Mouse (Mus musculus) naive thymus-derived CD4-positive, alpha-beta T cell, adult 2 months (primary cell): ENCODE data around the gene Sel1l3.

ENCODE experiments used
- DNase-seq: peaks from one replicate; pipeline ENCODE4 v3.0.0-alpha.2; 2011; ENCODE audit warnings: low read depth

Gene Sel1l3

DNA sequence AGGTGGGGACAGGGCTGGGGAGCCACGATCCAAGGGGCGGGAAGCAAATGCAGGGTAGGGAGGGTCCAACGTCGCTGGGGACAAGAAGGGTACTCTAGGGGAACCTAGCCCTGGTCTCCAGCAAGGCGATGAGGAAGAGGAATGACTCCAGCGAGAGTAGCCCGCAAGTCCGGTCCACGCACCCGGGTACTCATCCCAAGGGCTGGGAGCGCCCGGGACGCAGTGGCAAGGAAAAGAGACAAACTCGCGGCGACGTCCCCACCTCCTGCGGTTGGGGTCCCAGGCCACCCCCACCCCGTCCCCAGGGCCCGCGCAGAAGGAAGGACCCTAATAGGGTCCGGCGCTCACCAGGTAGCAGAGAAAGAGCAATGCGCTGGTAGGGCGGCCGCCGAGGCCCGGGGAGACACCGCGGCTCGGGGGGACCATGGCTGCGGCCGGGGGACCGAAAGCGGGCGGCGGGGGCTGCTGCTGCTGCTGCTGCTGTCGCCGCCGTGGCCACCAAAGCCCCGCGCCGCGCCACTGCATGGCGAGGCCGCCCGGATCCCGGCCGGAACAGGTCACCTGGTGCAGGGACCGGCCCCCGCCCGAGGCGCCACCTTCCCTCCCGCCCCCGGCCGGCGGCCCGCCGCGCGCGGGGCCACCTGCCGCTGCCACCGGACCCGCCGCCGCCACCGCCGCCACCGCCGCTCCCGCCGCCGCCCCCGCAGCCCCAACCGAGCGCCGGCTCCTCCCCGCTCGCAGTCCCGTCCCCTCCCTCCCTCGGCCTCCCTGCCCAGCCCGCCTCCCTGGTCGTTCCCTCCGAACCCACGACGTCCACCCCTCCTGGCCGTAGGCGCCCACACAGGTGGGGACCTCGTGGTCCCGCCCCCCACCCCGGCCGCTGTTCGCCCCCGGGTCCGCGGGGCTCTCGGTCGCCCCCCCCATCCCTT lies 681 bp downstream of the Sel1l3 start:
- DNase-seq: no peak

- DNase-seq: no peak
Observed at GRCm38 (mm10) chr5:53212087-53212781, 1.5 kb downstream of the Sel1l3 start.

- no peak for DNase-seq
Observed at GRCm38 (mm10) chr5:53211241-53211640, 2.5 kb downstream of the Sel1l3 start.

GRCm38 (mm10) chr5:53210481-53210880 lies 3.2 kb downstream of the Sel1l3 start:
- DNase-seq: no peak

GRCm38 (mm10) chr5:53209773-53210172 lies 4.0 kb downstream of the Sel1l3 start:
- DNase-seq: no peak

DNA sequence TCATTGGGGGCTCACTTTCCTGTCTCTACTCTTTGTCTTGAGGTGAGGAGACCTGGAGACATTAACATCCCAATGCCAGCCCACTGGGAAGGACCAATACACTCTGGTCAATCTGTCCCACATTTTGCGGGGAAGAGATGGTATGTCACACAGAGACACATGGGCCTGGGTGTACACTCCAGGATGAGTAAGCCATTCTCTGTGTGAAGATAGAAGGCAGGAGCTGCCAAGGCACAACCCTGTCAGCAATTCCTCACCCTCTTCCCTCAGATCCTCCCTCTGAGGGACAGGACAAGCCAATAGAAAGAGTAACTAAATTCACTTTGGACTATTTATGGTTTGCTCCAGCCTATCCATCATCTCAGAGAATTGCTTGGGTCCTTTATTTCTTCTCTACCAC lies 5.0 kb downstream of the Sel1l3 start:
- DNase-seq: no peak

DNA sequence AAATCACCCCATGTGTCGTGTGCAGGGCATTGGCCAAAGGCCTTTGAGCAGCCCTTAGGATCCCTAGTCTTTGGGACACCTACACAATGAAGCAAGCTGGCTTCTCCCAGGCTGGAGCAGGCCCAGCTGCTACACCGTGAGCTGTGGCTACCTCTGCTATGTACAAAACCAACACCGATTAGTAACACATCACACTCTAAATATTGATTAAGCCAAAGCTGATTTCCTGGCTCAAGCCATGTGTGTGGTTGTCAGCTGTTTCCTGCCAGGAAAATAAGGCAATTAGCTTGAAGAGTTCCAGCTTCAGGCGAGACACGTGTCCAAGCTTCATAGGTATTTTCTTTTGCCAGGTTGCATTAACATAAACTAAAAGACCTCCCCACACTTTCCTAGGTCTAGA lies 7.2 kb downstream of the Sel1l3 start:
- no peak for DNase-seq

DNA sequence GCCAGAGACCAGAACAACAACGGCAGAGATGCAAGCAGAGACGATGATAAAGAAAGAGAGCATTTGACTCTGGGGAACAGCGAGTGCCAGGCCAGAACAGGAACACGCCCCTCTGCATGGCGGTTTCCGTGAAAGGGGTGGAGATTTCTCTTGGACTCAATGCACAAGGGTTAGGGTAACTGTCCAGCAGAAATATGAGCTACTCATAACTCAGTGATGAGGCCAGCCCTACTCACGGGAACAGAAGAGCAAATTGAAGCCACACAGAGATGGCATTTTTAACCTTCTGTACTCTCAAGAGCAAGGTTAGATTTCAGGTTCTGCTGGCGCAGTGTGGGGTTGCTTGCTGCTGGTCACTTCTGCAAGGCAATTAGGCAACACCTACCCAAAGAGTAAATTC lies 11.0 kb downstream of the Sel1l3 start:
- no peak for DNase-seq

- DNase-seq: no peak
Observed at GRCm38 (mm10) chr5:53200825-53201224, 12.9 kb downstream of the Sel1l3 start.

DNA sequence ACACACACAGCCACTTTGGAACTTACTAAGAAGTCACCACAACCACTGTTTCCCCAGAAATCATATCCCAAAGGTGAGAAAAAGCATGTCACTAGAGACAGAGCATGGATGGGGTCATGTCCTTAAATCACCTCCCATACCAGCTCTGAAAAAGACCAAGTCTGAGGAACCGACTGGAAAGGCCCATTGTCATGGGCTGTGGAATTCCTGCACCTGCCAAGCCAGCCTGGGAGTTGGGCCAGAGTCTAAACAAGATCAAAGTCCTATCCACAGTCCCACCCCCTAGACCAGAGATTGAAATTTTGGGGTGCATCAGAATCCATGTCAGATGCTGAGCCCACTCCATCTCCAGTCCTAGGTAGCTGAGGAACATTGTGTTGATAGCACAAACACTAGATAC lies 15.3 kb downstream of the Sel1l3 start:
- DNase-seq: no peak

DNA sequence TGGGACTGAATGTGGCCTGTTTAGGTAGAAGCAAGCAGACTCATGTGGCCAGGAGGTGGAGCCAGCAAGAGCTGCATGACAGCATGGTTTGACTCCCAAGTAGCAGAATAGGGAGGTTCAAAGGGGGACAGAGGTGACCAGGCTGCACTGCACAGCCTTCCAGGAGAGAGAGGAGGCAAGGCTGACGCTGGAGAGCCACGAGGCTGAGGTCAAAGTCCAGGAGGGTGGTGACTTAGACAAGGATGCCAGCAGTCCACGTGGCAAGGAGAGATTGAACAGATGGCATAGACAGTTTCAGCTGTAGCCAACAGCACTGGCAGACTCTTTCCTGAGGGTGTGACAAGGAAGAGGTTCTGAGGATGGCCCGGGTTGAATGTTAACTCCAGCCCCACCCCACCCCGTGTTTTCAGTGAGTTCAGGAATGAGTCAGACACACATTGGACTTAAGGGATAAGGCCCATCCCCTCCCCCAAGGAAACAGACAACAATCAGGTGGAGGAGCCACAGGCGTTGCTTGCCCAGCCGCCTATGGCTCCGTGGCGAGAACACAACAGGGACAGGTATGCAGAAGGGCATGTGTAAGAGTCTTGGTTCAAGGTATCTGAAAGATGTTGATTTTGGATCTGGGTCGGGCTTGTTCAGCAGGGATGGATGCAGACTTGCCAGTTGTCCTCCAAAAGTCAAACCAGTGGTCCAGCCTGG lies 17.2 kb downstream of the Sel1l3 start:
- no peak for DNase-seq

DNA sequence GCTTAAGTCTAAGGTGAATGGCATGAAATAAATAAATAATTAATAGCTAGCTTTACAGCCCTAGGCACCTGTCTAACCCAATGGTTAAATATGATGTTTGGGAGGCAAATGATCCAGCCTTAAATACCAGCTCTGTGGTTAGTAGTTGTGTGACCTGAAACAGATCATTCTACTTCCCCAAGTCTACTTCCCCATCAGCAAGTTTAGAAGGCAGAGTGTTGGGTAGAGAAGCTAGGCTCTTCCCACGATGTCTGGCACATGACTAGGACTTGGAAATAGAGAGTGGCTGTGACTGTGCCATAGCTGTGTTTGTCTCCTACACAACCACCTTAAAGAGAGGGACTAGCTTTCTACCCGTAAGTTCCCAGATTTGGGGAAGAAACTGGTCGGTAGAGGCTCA lies 18.9 kb downstream of the Sel1l3 start:
- DNase-seq: no peak

DNA sequence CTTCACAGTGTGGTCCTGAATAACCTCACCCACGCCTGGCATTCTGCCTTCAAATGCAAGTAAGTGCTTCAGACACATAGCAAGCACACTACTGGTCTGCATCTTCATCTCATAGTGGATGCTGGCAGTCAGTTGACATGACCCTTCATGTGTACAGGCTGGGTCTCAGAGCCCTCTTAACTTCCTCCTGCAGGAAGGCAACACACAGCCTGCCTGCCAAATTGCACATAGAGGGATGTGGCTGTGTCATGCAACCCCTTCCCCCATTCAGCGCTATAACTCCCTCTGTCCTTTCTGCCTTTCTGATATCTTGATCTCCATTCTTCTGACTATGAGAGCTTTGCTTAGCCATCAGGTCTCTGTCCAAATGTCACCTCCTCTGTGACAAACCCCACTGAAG lies 19.3 kb downstream of the Sel1l3 start:
- no peak for DNase-seq

DNA sequence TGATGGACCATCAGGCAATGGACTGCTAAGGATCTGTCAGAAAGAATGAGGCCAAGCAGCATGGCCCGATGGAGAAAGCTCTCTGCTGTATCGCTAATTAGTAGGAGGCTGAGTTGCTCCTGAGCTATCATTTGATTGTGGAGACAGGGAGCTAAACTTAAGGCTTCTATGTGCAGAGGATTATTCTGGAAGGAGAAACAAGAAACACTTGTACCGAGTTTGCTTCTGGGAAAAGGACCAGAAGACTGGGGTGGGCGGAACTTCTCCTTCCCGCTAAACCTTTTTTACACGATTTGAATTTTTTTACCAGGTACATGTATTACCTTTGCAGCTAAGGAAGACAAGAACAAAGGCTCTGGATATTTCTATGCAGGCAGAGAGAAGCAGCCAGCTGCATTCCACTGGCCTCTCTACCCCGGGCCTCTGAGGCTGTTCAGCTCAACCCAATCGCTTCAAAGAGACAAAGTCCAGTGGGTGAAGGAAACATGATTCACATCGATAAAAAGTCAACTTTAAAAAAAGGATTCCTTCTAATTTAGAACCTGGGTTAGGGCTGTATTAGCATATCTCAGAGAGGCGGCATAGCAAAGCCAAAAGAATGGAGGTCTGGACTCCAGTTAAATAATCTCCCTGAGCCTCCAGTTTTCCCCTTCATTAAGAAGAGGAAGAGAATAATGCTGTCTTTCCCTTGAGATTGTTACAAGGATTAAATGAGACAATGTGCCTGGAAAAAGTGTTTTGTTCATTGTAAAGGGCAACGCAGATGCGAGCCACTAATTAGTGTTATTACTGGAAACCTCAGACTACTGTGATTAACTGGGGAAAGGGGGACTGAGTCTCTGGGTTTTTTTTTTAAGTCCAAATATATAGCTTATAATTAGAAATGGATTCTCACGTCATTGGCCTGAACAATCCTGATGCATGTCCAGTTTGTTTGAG lies 20.4 kb downstream of the Sel1l3 start:
- no peak for DNase-seq

- DNase-seq: no peak
Observed at GRCm38 (mm10) chr5:53188608-53189007, 25.1 kb downstream of the Sel1l3 start.

GRCm38 (mm10) chr5:53187245-53187644 lies 26.5 kb downstream of the Sel1l3 start:
- no peak for DNase-seq

DNA sequence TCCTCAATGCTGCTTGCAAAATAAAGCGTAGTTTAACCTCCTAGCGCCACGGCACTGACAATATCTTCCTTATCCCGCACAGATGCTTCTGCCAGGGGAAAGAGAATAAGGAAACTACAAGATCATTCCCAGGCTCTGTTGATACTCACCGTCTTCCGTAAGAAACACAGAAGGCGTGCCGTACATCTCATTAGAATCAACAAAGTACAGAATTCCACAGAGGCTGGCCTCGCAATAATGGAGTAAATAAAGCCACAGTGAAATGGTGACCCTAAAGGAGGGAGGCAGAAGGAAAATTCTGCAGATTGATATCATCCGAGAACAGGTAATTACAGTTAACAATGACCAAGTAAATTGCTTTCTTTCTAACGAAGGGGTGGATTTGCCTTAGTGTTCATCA lies 27.9 kb downstream of the Sel1l3 start:
- no peak for DNase-seq

DNA sequence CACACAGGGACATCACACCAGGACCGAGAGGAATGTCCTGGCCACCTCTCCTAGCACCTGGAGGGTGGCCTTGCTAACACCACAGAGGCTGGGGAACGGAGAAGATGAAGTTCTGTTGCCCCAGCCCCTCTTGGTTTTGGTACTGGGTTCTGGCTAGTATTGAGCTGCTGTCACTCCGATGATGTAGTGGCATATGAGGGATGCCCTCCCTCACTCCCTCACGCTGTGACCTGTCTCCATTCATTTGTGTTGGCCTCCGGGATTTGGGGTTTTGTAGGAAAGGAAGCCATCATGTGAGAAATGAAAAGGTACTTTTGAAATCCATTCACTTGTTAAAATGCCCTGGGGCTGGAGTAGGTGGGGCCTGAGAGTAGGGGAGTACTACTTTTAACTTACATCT lies 33.8 kb downstream of the Sel1l3 start:
- DNase-seq: no peak

DNA sequence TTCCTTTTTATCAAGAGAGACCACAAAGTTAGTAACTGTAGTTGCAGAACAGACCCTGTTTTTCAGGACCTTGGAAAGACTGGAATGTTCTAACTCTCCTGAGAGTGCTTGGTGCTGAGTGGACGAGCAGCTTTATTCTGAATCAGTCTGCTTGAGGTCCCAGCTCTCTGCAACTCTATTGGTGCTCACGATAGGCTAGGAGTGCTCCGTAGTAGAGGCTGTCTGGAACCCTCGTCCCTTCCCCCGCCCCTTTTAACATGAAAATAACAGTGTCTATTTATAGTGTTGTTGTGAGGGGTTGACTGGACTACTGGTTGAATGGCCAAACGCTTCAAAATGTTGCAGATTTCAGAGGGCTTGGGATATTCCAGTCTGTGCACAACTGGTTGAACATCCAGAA lies 37.0 kb downstream of the Sel1l3 start:
- no peak for DNase-seq

GRCm38 (mm10) chr5:53176075-53176474 lies 37.7 kb downstream of the Sel1l3 start:
- no peak for DNase-seq

DNA sequence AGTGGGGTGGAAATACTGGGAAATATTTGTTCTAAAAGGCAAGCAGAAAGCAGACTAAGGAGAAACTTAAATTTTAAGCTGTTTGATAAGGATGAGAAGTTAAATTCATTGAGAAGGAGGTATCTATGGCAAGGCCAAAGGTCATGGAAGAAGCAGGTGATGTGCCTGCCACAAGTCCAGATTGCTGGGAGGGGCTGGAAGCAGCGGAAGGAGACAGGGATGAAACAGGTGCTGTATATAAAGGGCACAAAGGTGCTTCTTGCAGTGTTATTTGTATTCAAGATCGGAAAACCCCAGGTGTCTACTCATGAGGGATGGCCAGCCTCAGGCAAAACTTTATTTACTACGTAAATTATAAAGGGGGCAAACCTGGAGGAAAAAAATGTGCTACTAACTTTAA lies 38.5 kb downstream of the Sel1l3 start:
- no peak for DNase-seq

- no peak for DNase-seq
Observed at GRCm38 (mm10) chr5:53174461-53174860, 39.3 kb downstream of the Sel1l3 start.
